Comparison of ENCODE assay signal across 20 mouse cellular contexts in the genomic region with DNA sequence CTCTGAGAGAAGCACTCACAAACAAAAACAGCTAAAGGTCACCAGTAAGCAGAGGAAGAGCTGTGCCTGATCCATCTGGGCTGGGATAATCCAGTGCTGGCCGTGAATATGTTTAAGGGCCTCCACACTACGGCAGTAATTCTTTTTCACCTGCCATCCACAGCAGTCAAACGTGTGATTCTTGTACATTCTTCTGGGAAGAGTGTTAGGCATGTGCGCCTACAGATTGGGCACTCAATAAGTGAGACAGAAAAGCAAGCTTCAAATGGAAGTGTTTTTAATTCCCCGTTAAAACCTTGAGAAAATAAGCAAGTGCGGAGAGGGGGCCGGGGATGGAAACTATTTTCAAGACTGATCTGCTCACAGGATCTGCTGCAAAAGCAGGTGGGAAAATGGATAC.
"Had no signal": no experiment of that assay in that cellular context is flagged by ENCODE, and none has a peak within 500 bp of the region (broad histone marks: within the 10 kb centered on the region; RNA-seq: fewer than 3 reads in every experiment).

No protein-coding gene starts in this region.

- H3K27me3 ChIP-seq: intestine, embryonic 15.5 days; limb, embryonic 15.5 days; liver, embryonic 12.5 days; liver, embryonic 15.5 days; lung, embryonic 15.5 days had no signal

- ATAC-seq: intestine, embryonic 15.5 days; liver, embryonic 12.5 days; midbrain, embryonic 16.5 days had no signal

- H3K4me2 ChIP-seq: intestine, embryonic 15.5 days; limb, embryonic 15.5 days; liver, embryonic 12.5 days; liver, embryonic 15.5 days; lung, embryonic 15.5 days; midbrain, embryonic 12.5 days; neural tube, embryonic 13.5 days had no signal

- H3K9ac ChIP-seq: intestine, embryonic 15.5 days; limb, embryonic 15.5 days; liver, embryonic 12.5 days; liver, embryonic 15.5 days; lung, embryonic 15.5 days; midbrain, embryonic 12.5 days; neural tube, embryonic 13.5 days had no signal

- DNase-seq: kidney, adult 11 months; kidney, adult 8-10 months; kidney, postnatal 14 days; kidney, postnatal 4 days; lung, adult 18-20 months; lung, postnatal 10 days; lung, postnatal 36 days; right cerebral cortex, adult 18-20 months; right cerebral cortex, postnatal 14 days; thymus, adult 18-20 months; thymus, postnatal 36 days had no signal

- H3K4me3 ChIP-seq: intestine, embryonic 15.5 days; limb, embryonic 15.5 days; liver, embryonic 12.5 days; liver, embryonic 15.5 days; lung, embryonic 15.5 days; midbrain, embryonic 12.5 days; myocyte; neural tube, embryonic 13.5 days had no signal

- H3K27ac ChIP-seq: intestine, embryonic 15.5 days; limb, embryonic 15.5 days; liver, embryonic 12.5 days; liver, embryonic 15.5 days; lung, embryonic 15.5 days; midbrain, embryonic 12.5 days; neural tube, embryonic 13.5 days had no signal

- H3K36me3 ChIP-seq: intestine, embryonic 15.5 days; limb, embryonic 15.5 days; liver, embryonic 12.5 days; liver, embryonic 15.5 days; lung, embryonic 15.5 days; midbrain, embryonic 12.5 days; neural tube, embryonic 13.5 days had no signal

- H3K9me3 ChIP-seq: intestine, embryonic 15.5 days; limb, embryonic 15.5 days; liver, embryonic 12.5 days; liver, embryonic 15.5 days; lung, embryonic 15.5 days; midbrain, embryonic 12.5 days; neural tube, embryonic 13.5 days had no signal

- H3K4me1 ChIP-seq: intestine, embryonic 15.5 days; liver, embryonic 12.5 days; liver, embryonic 15.5 days had no signal
